Mouse (Mus musculus): ENCODE data around the gene Cntnap1. TPM values are rescaled to one million over a fixed set of nuclear protein-coding genes. Genes with fewer than 3 reads are reported as not detected.
A peak's percentile ranks its signal among the peaks of the same experiment; 100 is the strongest.

The Cntnap1 gene
- polyA plus RNA-seq, 1 experiment from 2014 or later: 0.12 TPM

GRCm38 (mm10) chr11:101167211-101167962, 2.9 kb upstream of the Cntnap1 start:
- H3K9me3 ChIP-seq: no peaks in the 10 kb centered on the region
- 39% methylated on average over 19 of the region's 19 CpGs for WGBS
- DNase-seq (ENCODE audit: extremely low spot score, low spot score): no peak
- peaks cover 28% of the 10 kb centered on the region for H3K36me3 ChIP-seq (replicated peaks)
- H3K4me3 ChIP-seq: no peak overlapping the region
- no peak overlapping the region for H3K27ac ChIP-seq
- H3K27me3 ChIP-seq (ENCODE audit: poor library complexity, severe bottlenecking): peaks cover 96% of the 10 kb centered on the region
- peaks cover 77% of the 10 kb centered on the region for H3K4me1 ChIP-seq

- 38% methylated on average over 8 of the region's 8 CpGs for WGBS
- H3K4me1 ChIP-seq: peaks cover 77% of the 10 kb centered on the region
These were observed 2.4 kb upstream of the Cntnap1 start for GRCm38 (mm10) chr11:101167963-101168300.

GRCm38 (mm10) chr11:101168301-101168980, 1.9 kb upstream of the Cntnap1 start:
- no peak for DNase-seq (ENCODE audit: extremely low spot score, low spot score)
- H3K27me3 ChIP-seq (ENCODE audit: poor library complexity, severe bottlenecking): peaks cover 96% of the 10 kb centered on the region
- H3K4me1 ChIP-seq: peaks cover 77% of the 10 kb centered on the region
- H3K4me3 ChIP-seq: no peak overlapping the region
- peaks cover 25% of the 10 kb centered on the region for H3K36me3 ChIP-seq (replicated peaks)
- H3K27ac ChIP-seq: no peak overlapping the region
- H3K9me3 ChIP-seq: no peaks in the 10 kb centered on the region
- 62% methylated on average over 18 of the region's 18 CpGs for WGBS

More at GRCm38 (mm10) chr11:101167963-101168300, 2.4 kb upstream of the Cntnap1 start:
- H3K4me3 ChIP-seq: no peak overlapping the region
- H3K9me3 ChIP-seq: no peaks in the 10 kb centered on the region
- peaks cover 28% of the 10 kb centered on the region for H3K36me3 ChIP-seq (replicated peaks)
- no peak overlapping the region for H3K27ac ChIP-seq
- peaks cover 96% of the 10 kb centered on the region for H3K27me3 ChIP-seq (ENCODE audit: poor library complexity, severe bottlenecking)
- DNase-seq (ENCODE audit: extremely low spot score, low spot score): no peak

- Histone ChIP-seq H3K4me1 (peaks cover 77% of the 10 kb centered on the region), H3K36me3 (replicated peaks) (peaks cover 20% of the 10 kb centered on the region), H3K9me3 (no peaks in the 10 kb centered on the region), H3K27me3 (ENCODE audit: poor library complexity, severe bottlenecking) (peaks cover 96% of the 10 kb centered on the region), H3K27ac (no peak overlapping the region), H3K4me3 (peak overlapping the region; percentile 71)
- DNase-seq (ENCODE audit: extremely low spot score, low spot score): no peak
- WGBS: 12% methylated on average over 17 of the region's 17 CpGs
These were observed 819 bp upstream of the Cntnap1 start for GRCm38 (mm10) chr11:101169301-101170107.

GRCm38 (mm10) chr11:101170811-101171610, 688 bp downstream of the Cntnap1 start, which contains the start of gene Plekhh3:
Plekhh3 (minus strand) TSS chr11:101171351.
- H3K36me3 ChIP-seq (replicated peaks): peaks cover 19% of the 10 kb centered on the region
- under 1% methylated on average over 50 of the region's 50 CpGs for WGBS
- no peaks in the 10 kb centered on the region for H3K9me3 ChIP-seq
- H3K27me3 ChIP-seq (ENCODE audit: poor library complexity, severe bottlenecking): peaks cover 96% of the 10 kb centered on the region
- H3K4me3 ChIP-seq: peak within 1 kb of the TSS; percentile 71
- peak; percentile 98 for DNase-seq (ENCODE audit: extremely low spot score, low spot score)
- peak within 1 kb of the TSS; percentile 82 for H3K27ac ChIP-seq
- H3K4me1 ChIP-seq: peaks cover 81% of the 10 kb centered on the region

GRCm38 (mm10) chr11:101171721-101172433, 1.6 kb downstream of the Cntnap1 start:
- DNase-seq (ENCODE audit: extremely low spot score, low spot score): peak; percentile 78
- H3K27me3 ChIP-seq (ENCODE audit: poor library complexity, severe bottlenecking): peaks cover 96% of the 10 kb centered on the region
- H3K4me3 ChIP-seq: peak overlapping the region; percentile 71
- H3K9me3 ChIP-seq: no peaks in the 10 kb centered on the region
- H3K36me3 ChIP-seq (replicated peaks): peaks cover 13% of the 10 kb centered on the region
- under 1% methylated on average over 31 of the region's 31 CpGs for WGBS
- H3K27ac ChIP-seq: peak overlapping the region; percentile 79
- peaks cover 87% of the 10 kb centered on the region for H3K4me1 ChIP-seq

GRCm38 (mm10) chr11:101172434-101172815, 2.1 kb downstream of the Cntnap1 start:
- Histone ChIP-seq H3K9me3 (no peaks in the 10 kb centered on the region), H3K27me3 (ENCODE audit: poor library complexity, severe bottlenecking) (peaks cover 96% of the 10 kb centered on the region), H3K36me3 (replicated peaks) (peaks cover 7% of the 10 kb centered on the region), H3K27ac (peak overlapping the region; percentile 79), H3K4me1 (peaks cover 92% of the 10 kb centered on the region), H3K4me3 (peak overlapping the region; percentile 71)
- DNase-seq (ENCODE audit: extremely low spot score, low spot score): no peak
- 14% methylated on average over 5 of the region's 5 CpGs for WGBS

- Histone ChIP-seq H3K9me3 (no peaks in the 10 kb centered on the region), H3K36me3 (replicated peaks) (peaks cover under 1% of the 10 kb centered on the region; the same call in 1 of the 2 replicates), H3K27ac (no peak overlapping the region), H3K4me1 (peaks cover 94% of the 10 kb centered on the region), H3K27me3 (ENCODE audit: poor library complexity, severe bottlenecking) (peaks cover 96% of the 10 kb centered on the region), H3K4me3 (0 out of 2 replicates have a peak overlapping the region, but pooled peaks have one; percentile 13)
- DNase-seq (ENCODE audit: extremely low spot score, low spot score): no peak
- 4% methylated on average over 11 of the region's 11 CpGs for WGBS
These were observed 2.8 kb downstream of the Cntnap1 start for GRCm38 (mm10) chr11:101173112-101173511.

- DNase-seq (ENCODE audit: extremely low spot score, low spot score): peak; percentile 86
- H3K9me3 ChIP-seq: no peaks in the 10 kb centered on the region
- WGBS: 1% methylated on average over 61 of the region's 61 CpGs
- peak overlapping the region; percentile 75 for H3K27ac ChIP-seq
- H3K27me3 ChIP-seq (ENCODE audit: poor library complexity, severe bottlenecking): peaks cover 96% of the 10 kb centered on the region
- peaks cover 96% of the 10 kb centered on the region for H3K4me1 ChIP-seq
- H3K36me3 ChIP-seq (replicated peaks): no peaks in the 10 kb centered on the region
- peak overlapping the region; percentile 43 for H3K4me3 ChIP-seq
These were observed 3.5 kb downstream of the Cntnap1 start for GRCm38 (mm10) chr11:101173631-101174388.

- H3K4me3 ChIP-seq: peak overlapping the region; percentile 43
- peaks cover 96% of the 10 kb centered on the region for H3K27me3 ChIP-seq (ENCODE audit: poor library complexity, severe bottlenecking)
- H3K9me3 ChIP-seq: no peaks in the 10 kb centered on the region
- WGBS: 23% methylated on average over 9 of the region's 9 CpGs
- peaks cover 90% of the 10 kb centered on the region for H3K4me1 ChIP-seq
- DNase-seq (ENCODE audit: extremely low spot score, low spot score): no peak
- H3K27ac ChIP-seq: peak overlapping the region; percentile 75
- H3K36me3 ChIP-seq (replicated peaks): no peaks in the 10 kb centered on the region
These were observed 4.0 kb downstream of the Cntnap1 start for GRCm38 (mm10) chr11:101174389-101174745.

Measured in forebrain, embryonic 10.5 days (tissue).